Mouse (Mus musculus) lung, embryonic 14.5 days (tissue): ENCODE results near the gene Saal1. TPM values are rescaled to one million over a fixed set of nuclear protein-coding genes. Genes with fewer than 3 reads are reported as not detected.
A peak's percentile ranks its signal among the peaks of the same experiment; 100 is the strongest.
"Not testable (repeated sequence)": the region's sequence is repeated elsewhere in the genome, so short reads cannot be mapped to it uniquely, and the experiment has no call there.

Experiments
- ATAC-seq: fragments of 200-750 bp; cut with Nextera tagmentation; 2 replicates; pipeline ENCODE4 v1.8.0; 2017; ENCODE audit warnings: mild to moderate bottlenecking, moderate TSS enrichment, moderate library complexity; ENCODE audit not compliant: insufficient read depth
- DNase-seq: peaks from one replicate; pipeline ENCODE4 v3.0.0-alpha.2; 2015
- H3K27ac ChIP-seq: fragments of 300-500 bp; sonication (generic); 2 replicates; pipeline ENCODE4 v1.5.1; 2014; ENCODE audit warnings: low read depth, mild to moderate bottlenecking, moderate library complexity
- H3K27me3 ChIP-seq: fragments of 300-500 bp; sonication (generic); 2 replicates; pipeline ENCODE4 v1.6.1; 2014; ENCODE audit warnings: low read length, control low read depth; ENCODE audit not compliant: insufficient read depth
- H3K36me3 ChIP-seq: fragments of 300-500 bp; sonication (generic); 2 replicates; pipeline ENCODE4 v1.6.1; 2014; ENCODE audit warnings: control low read depth; ENCODE audit not compliant: insufficient read depth
- H3K4me1 ChIP-seq: fragments of 300-500 bp; sonication (generic); 2 replicates; pipeline ENCODE4 v1.6.1; 2014; ENCODE audit warnings: antibody characterized with exemption, control low read depth; ENCODE audit not compliant: insufficient read depth
- H3K4me2 ChIP-seq: fragments of 300-500 bp; sonication (generic); 2 replicates; pipeline ENCODE4 v1.6.1; 2014; ENCODE audit warnings: mild to moderate bottlenecking
- H3K4me3 ChIP-seq: fragments of 300-500 bp; sonication (generic); 2 replicates; pipeline ENCODE4 v1.5.1; 2014; ENCODE audit warnings: low read depth, low read length
- H3K9ac ChIP-seq: fragments of 300-500 bp; sonication (generic); 2 replicates; pipeline ENCODE4 v1.6.1; 2014
- H3K9me3 ChIP-seq: fragments of 300-500 bp; sonication (generic); 2 replicates; pipeline ENCODE4 v1.6.1; 2016; ENCODE audit warnings: low read depth, low read length, control low read depth
- CTCF ChIP-seq: IDR thresholded peaks from 2 replicates; pipeline ENCODE4 v1.5.1; 2016; ENCODE audit warnings: antibody characterized with exemption, low read depth
- WGBS: fragments of 180-500 bp; shearing (Covaris S2); extraction: QIAGEN DNeasy Blood & Tissue Kit; methylation state at CpG from one replicate; pipeline ENCODE4 v1.1.7; 2014; 5-methylcytosine and 5-hydroxymethylcytosine counted together
- polyA plus RNA-seq: library from polyadenylated mRNA; unstranded; fragments of >200 nt; fragmentation: Nextera tagmentation; extraction: Ambion mirVana; gene quantifications from 2 replicates; pipeline ENCODE4 v1.2.1, GENCODE M21; 2014

The Saal1 gene
- 35.8 and 38.6 TPM in 2 replicates for polyA plus RNA-seq

DNA sequence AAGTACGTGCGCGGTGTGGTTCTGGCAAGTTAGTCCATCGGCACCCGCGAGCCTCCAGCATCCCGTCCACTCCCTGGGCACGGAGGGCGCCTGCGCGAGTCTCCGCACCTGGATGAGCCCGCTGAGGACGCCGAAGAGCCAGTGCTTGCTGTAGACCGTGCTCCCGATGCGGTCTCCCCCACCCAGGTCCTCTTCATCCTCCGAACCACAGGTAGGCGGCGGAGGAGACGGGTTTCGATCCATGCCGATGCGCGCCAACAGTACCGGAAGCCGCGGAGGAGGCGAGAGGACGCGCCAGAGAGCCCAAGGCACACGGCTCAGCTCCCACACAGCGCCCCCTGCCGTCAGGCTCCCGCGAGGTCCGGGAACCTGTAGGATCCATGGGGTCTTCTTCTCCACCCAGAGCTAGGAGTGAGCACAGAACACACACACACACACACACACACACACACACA lies at the start of gene Saal1:
TSS of gene Saal1 (minus strand) at position 291 of the 455 bp plus-strand sequence.
- peak within 1 kb of the TSS; percentile 81 for H3K4me3 ChIP-seq
- peak within 1 kb of the TSS; percentile 70 for H3K4me2 ChIP-seq
- peaks cover 6% of the 10 kb centered on the region; the same call in 1 of the 2 replicates for H3K4me1 ChIP-seq
- peak within 1 kb of the TSS; percentile 88 for H3K27ac ChIP-seq
- peak; percentile 98 for TF ChIP-seq CTCF
- H3K27me3 ChIP-seq = no peaks in the 10 kb centered on the region
- under 1% methylated on average over 38 of the region's 38 CpGs for WGBS
- peak; percentile 99 for ATAC-seq
- no peaks in the 10 kb centered on the region for H3K9me3 ChIP-seq
- H3K36me3 ChIP-seq = peaks cover 30% of the 10 kb centered on the region
- H3K9ac ChIP-seq = peak within 1 kb of the TSS; percentile 95
- peak; percentile 97 for DNase-seq

DNA sequence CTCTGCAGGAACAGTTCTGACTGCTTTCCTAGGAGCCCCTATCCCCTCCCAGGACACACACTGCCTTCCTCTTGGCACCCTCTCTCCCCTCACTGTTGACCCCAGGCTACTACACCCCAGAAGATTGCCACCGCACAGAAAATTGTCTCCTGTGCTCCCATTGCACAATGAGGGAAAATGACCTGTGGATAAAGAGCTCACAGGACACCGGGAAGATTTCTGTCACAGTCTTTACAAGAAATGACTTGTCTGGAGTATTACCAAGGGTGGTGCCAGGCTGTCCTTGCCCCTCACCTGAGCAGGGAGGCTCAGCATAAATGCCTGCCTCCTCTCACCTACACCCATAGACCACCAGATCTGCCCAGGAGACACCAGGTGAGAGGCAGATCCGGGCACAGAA lies 41.0 kb upstream of the Saal1 start, which contains the start of gene Saa2:
TSS of gene Saa2 (plus strand) at position 301 of the 400 bp plus-strand sequence.
- ATAC-seq = no peak
- WGBS = 60% methylated on average over 3 of the region's 3 CpGs

DNA sequence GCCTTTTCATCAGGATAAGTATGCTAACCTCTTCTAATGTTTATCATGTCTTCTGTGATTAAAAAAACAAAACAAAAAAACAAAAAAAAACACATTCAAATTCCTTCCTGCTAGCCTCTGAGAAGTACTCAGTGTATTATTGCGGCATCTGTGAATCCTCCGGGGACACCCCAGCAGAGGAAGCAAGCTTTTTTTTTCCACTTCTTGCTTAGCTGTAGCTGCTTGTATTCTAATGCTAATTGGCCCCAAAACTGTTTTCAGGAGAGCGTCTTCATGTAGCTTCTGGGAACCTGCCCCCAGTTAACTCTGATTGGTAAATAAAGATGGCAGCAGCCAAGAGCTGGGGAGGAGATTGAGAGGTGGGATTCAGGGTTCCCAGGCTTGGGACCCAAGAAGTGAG lies 38.0 kb upstream of the Saal1 start:
- no peaks in the 10 kb centered on the region for H3K9me3 ChIP-seq
- H3K27ac ChIP-seq = no peak overlapping the region
- H3K4me1 ChIP-seq = no peaks in the 10 kb centered on the region
- H3K4me2 ChIP-seq = no peak overlapping the region
- no peaks in the 10 kb centered on the region for H3K36me3 ChIP-seq
- no peaks in the 10 kb centered on the region for H3K27me3 ChIP-seq
- H3K4me3 ChIP-seq = no peak overlapping the region
- no peak for TF ChIP-seq CTCF
- WGBS = 59% methylated on average over 3 of the region's 3 CpGs
- DNase-seq (no peak), ATAC-seq (no peak)
- no peak overlapping the region for H3K9ac ChIP-seq

More for the DNA sequence above, 41.0 kb upstream of the Saal1 start, which contains the start of gene Saa2:
- Histone ChIP-seq H3K27me3 (no peaks in the 10 kb centered on the region), H3K4me3 (no peak within 1 kb of the TSS), H3K9ac (no peak within 1 kb of the TSS), H3K4me2 (no peak within 1 kb of the TSS), H3K36me3 (no peaks in the 10 kb centered on the region), H3K4me1 (no peaks in the 10 kb centered on the region), H3K9me3 (no peaks in the 10 kb centered on the region), H3K27ac (no peak within 1 kb of the TSS)
- TF ChIP-seq CTCF = no peak
- no peak for DNase-seq

- H3K4me1 ChIP-seq = no peaks in the 10 kb centered on the region
- no peak overlapping the region for H3K4me3 ChIP-seq
- 81% methylated on average over 7 of the region's 7 CpGs for WGBS
- no peaks in the 10 kb centered on the region for H3K9me3 ChIP-seq
- TF ChIP-seq CTCF = no peak
- H3K4me2 ChIP-seq = no peak overlapping the region
- no peak overlapping the region for H3K27ac ChIP-seq
- H3K36me3 ChIP-seq = no peaks in the 10 kb centered on the region
- no peak for ATAC-seq
- no peak overlapping the region for H3K9ac ChIP-seq
- DNase-seq = no peak
- no peaks in the 10 kb centered on the region for H3K27me3 ChIP-seq
Measured at GRCm38 (mm10) chr7:46746381-46746780, 35.9 kb upstream of the Saal1 start.

DNA sequence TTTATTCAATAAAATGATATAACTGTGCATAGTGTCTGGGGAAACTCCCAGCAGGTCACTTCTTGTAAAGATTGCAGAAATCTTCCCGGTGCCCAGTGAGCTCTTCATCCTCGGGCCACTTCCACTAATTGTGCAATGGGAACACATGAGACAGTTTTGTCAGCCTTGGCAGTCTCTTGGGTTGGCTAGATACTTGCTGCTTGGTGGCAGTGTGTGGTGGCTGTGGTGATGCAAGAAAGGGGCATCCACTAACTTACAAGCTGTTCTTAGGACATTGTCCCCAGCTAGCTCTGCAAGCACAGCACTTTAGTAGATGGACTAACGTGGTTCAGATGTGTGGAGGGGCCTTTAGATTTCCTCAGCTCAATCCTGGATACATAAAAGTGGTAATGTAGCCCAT lies 35.3 kb upstream of the Saal1 start:
- Histone ChIP-seq H3K9ac (no peak overlapping the region), H3K4me1 (no peaks in the 10 kb centered on the region), H3K27ac (no peak overlapping the region), H3K9me3 (no peaks in the 10 kb centered on the region), H3K4me3 (no peak overlapping the region), H3K4me2 (no peak overlapping the region), H3K27me3 (no peaks in the 10 kb centered on the region), H3K36me3 (no peaks in the 10 kb centered on the region)
- DNase-seq (no peak), ATAC-seq (no peak)
- WGBS = 76% methylated on average over 3 of the region's 3 CpGs
- TF ChIP-seq CTCF = no peak

DNA sequence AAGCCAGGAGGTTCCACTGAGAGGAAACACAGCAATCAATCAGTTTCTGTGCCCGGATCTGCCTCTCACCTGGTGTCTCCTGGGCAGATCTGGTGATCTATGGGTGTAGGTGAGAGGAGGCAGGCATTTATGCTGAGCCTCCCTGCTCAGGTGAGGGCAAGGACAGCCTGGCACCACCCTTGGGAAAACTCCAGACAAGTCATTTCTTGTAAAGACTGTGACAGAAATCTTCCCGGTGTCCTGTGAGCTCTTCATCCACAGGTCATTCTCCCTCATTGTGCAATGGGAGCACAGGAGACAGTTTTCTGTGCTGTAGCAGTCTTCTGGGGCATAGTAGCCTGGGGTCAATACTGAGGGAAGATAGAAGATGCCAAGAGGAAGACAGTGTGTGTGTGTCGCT lies 32.4 kb upstream of the Saal1 start, which contains the start of gene Saa1:
TSS of gene Saa1 (minus strand) at position 101 of the 400 bp plus-strand sequence.
- not testable (repeated sequence) for H3K4me2 ChIP-seq, ATAC-seq, H3K36me3 ChIP-seq, H3K9ac ChIP-seq, H3K9me3 ChIP-seq, DNase-seq, H3K27me3 ChIP-seq, H3K4me1 ChIP-seq, H3K4me3 ChIP-seq, H3K27ac ChIP-seq
- WGBS = 62% methylated on average over 3 of the region's 3 CpGs

GRCm38 (mm10) chr7:46740041-46740440 lies 29.6 kb upstream of the Saal1 start:
- not testable (repeated sequence) for H3K27ac ChIP-seq, H3K27me3 ChIP-seq, DNase-seq, ATAC-seq, H3K9me3 ChIP-seq, H3K4me2 ChIP-seq, H3K36me3 ChIP-seq, H3K4me1 ChIP-seq, H3K9ac ChIP-seq, H3K4me3 ChIP-seq
- 68% methylated on average over 5 of the region's 5 CpGs for WGBS
